Mouse (Mus musculus): ENCODE measurements around the gene Acoxl. TPM values are rescaled to one million over a fixed set of nuclear protein-coding genes. Genes with fewer than 3 reads are reported as not detected.

Acoxl gene
- total RNA-seq, 2 experiments from 2014 or later, result 0.21 to 0.47 TPM

DNA sequence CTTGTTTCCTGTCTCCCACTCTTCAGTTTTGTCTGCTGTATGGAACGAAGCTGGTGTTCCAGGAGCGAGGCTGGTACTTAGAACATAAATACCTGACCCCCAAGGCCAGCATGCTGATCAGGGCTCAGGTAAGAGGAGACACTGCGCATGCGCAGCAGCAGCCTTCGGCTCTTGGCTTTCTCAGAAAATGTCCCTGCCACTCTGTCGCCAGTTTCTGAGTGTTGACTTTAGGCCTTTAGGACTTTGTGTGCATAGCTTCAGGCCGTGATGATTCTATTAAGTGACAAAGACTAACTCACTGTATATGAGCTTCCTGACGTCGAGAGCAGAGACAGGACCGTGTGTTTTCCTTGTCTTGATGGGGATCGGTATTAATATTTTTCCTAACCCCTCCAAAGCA is 267.0 kb downstream of the Acoxl start:
- DNase-seq (ENCODE audit: low spot score in 2 of 2), result no peak

GRCm38 (mm10) chr2:128111537-128111936 is 272.9 kb downstream of the Acoxl start:
- DNase-seq (ENCODE audit: low spot score in 2 of 2), result no peak

DNA sequence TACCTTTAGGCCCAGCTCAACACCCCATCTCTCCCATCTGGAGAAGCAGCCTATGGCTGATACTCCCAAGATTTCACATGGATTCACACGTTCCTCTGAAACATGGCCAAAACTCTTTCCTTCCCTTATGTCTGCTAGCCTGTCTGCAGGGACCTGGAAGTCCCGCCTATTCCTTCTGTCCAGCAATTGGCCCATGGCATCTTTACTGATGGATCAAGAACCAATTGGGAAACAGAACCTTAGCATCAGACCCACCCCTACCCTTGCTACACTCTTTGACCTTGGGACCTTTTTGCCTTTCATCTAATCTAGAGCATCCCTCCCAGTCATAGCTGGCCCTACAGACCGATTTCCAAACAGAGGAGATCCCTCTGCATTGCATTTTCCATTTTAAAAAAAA is 275.9 kb downstream of the Acoxl start:
- DNase-seq (ENCODE audit: low spot score in 2 of 2), result no peak

GRCm38 (mm10) chr2:128115579-128115978 is 276.9 kb downstream of the Acoxl start:
- DNase-seq (ENCODE audit: low spot score in 2 of 2), result no peak

- DNase-seq (ENCODE audit: low spot score in 2 of 2), result no peak
Measured at GRCm38 (mm10) chr2:128117605-128118004, 278.9 kb downstream of the Acoxl start.

DNA sequence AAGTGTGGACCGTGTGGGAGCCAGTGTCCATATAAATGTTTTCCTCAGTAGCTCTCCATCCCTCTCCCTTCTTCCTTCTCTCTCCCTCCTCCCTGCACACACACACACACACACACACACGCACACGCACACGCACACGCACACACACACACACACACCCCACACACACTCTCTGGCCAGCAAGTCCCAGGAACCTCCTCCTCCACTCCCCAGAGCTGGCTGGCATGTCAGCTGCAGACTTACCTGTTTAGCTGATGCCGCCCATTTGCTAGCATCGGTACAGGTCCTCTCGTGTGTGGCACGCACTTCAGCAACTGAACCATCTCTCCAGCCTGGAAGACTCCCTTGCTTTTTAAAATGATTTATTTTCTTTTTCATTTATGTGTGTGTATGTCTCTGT is 280.3 kb downstream of the Acoxl start:
- no peak for DNase-seq (ENCODE audit: low spot score in 2 of 2)

GRCm38 (mm10) chr2:128122491-128122890 is 283.8 kb downstream of the Acoxl start:
- peak in 1 of 2 experiments; percentile 68 for DNase-seq (ENCODE audit: low spot score in 2 of 2)

GRCm38 (mm10) chr2:128122891-128123771 is 284.5 kb downstream of the Acoxl start:
- peak in 1 of 2 experiments; percentile 28 for DNase-seq (ENCODE audit: low spot score in 2 of 2)

DNA sequence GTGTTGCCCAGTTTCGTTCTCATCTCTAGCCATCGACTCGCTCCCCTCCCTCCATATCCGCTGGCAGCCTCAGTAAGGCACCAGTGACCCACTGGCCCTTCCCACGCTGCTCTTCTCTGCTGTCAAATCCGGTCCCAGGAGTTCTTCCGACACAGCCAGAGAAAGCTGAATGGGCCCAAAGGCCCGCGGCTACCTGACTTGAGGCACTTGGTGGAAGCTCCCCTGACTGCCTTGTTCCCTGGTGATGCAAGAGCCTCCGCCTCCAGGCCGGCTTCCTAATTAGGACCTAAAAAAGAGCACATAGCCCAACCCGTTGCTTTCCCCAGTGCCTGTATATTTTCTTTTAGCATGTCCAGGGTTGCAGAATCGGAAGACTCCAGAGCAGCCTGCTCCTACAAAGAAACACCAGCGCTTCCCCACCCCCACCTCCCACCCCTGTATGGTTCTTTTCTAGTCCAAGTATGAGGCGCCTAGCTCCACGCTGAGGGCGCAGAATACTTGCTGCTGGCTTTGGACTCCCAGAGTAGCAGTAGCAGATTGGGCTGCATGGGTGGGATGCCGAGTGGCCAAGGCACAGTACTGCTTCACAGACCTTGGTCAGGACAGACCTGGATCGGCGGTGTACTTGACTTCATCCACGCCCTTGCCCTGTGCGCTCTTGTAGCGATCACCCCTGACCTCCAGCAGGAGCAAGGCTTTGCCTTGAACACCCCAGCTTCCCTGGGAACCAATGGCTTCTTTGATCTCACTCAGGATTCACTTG is 285.4 kb downstream of the Acoxl start:
- no peak for DNase-seq (ENCODE audit: low spot score in 2 of 2)

- no peak for DNase-seq (ENCODE audit: low spot score in 2 of 2)
Measured at GRCm38 (mm10) chr2:128124693-128125092, 286.0 kb downstream of the Acoxl start.

GRCm38 (mm10) chr2:128125635-128126470 is 287.2 kb downstream of the Acoxl start, which contains the start of gene Bcl2l11:
Gene Bcl2l11 (plus strand): TSS chr2:128126038.
- peak; percentile 96 to 97 for DNase-seq (ENCODE audit: low spot score in 2 of 2)

- peak in 1 of 2 experiments; percentile 38 for DNase-seq (ENCODE audit: low spot score in 2 of 2)
Measured at GRCm38 (mm10) chr2:128126591-128127051, 287.9 kb downstream of the Acoxl start.

GRCm38 (mm10) chr2:128127121-128127671 is 288.5 kb downstream of the Acoxl start:
- peak; percentile 88 to 96 for DNase-seq (ENCODE audit: low spot score in 2 of 2)

DNA sequence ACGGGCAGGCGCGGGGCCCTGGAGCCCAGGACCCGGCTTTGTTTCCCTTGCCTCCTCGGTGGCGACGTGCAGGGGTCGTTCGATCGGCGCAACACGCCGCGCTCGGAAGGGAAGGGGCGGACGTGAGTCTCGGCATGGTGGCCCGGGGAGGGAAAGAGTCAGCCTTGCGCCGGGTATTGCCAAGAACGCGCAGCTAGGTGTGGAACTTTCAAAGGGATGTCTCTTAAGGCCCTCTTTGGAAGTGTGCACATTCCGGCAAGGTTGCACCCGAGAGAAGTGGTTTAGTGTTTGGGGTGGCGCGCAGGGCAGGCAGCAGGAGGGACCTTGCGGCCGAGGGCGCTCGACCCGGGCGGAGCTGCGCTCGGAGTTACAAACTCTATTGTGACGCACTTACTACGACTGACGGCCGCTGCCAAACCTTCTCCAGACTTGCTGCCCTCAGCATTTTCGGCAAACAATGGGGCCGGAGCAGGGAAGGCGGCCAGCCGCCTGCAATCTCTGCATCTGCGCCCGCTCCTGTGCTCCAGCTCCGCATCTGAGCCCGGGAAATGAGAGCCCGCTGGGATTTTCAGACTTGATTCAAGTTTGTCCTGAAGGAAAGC is 289.1 kb downstream of the Acoxl start:
- peak; percentile 59 to 82 for DNase-seq (ENCODE audit: low spot score in 2 of 2)

DNA sequence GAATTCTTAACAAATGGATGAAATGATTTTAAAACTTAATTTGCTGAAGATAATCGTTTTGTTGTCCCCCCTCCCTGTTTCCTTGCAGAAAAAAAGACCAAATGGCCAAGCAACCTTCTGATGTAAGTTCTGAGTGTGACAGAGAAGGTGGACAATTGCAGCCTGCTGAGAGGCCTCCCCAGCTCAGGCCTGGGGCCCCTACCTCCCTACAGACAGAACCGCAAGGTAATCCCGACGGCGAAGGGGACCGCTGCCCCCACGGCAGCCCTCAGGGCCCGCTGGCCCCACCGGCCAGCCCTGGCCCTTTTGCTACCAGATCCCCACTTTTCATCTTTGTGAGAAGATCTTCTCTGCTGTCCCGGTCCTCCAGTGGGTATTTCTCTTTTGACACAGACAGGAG is 289.9 kb downstream of the Acoxl start:
- DNase-seq (ENCODE audit: low spot score in 2 of 2), result no peak

GRCm38 (mm10) chr2:128131503-128131902 is 292.8 kb downstream of the Acoxl start:
- no peak for DNase-seq (ENCODE audit: low spot score in 2 of 2)

DNA sequence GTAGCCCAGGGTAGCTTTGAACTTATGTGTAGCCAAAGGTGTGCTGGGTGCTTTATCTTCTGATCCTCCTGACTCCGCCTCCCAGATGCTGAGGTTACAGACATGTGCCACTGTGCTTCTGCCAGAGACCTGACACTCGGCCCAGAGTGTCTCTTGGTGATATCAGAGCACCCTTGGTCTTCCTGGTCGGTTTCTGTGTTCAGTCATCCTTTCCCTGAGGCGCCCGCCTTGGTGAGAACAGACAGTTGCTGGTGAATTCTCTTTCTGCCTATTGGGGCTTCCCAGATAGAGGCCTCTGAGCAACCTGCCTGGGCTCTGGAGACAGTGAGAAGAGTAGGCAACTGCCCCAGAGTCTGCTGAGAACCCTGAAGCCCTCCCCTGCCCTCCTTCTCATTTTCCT is 294.0 kb downstream of the Acoxl start:
- no peak for DNase-seq (ENCODE audit: low spot score in 2 of 2)

- no peak for DNase-seq (ENCODE audit: low spot score in 2 of 2)
Measured at GRCm38 (mm10) chr2:128133865-128134264, 295.2 kb downstream of the Acoxl start.

GRCm38 (mm10) chr2:128134474-128134873 is 295.8 kb downstream of the Acoxl start:
- DNase-seq (ENCODE audit: low spot score in 2 of 2), result no peak

GRCm38 (mm10) chr2:128134948-128135347 is 296.3 kb downstream of the Acoxl start:
- no peak for DNase-seq (ENCODE audit: low spot score in 2 of 2)

Measured in gastrocnemius, postnatal 4 days (tissue).